Mouse (Mus musculus): ENCODE data around the gene Gsto1. TPM values are rescaled to one million over a fixed set of nuclear protein-coding genes. Genes with fewer than 3 reads are reported as not detected.
"Not testable (repeated sequence)": the region's sequence is repeated elsewhere in the genome, so short reads cannot be mapped to it uniquely, and the experiment has no call there.

Gene Gsto1
- polyA plus RNA-seq, 1 experiment from 2014 or later, result 161 TPM

DNA sequence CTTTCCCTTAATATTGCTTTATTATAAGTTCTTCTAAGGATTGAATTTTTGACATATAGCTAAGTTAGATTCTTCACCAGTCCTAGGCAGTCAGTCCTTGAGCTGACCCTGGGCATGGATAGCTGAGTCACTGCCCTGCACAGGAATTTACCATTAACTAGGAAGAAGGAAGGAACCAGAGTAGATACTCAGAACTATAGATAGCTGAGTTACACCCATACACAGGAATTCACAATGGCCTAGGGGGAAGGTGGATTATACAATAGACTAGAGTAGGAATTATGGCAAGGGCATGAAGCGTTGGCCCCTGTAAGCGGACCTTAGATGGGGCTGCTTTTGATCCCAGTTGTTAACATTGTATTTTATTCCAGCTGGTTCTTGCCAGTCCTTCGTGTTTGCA lies 2.6 kb upstream of the Gsto1 start:
- not testable (repeated sequence) for H3K27me3 ChIP-seq (ENCODE audit: control insufficient read depth, insufficient read depth, low read length); H3K4me1 ChIP-seq (ENCODE audit: control insufficient read depth, insufficient read depth, low read length); H3K27ac ChIP-seq (ENCODE audit: low read depth, low read length); H3K9ac ChIP-seq (replicated peaks; ENCODE audit: low read depth, low read length); H3K9me3 ChIP-seq (ENCODE audit: control insufficient read depth, low read length); H3K4me2 ChIP-seq (ENCODE audit: low read depth, low read length); H3K36me3 ChIP-seq (ENCODE audit: control insufficient read depth, insufficient read depth, low read length); ATAC-seq (ENCODE audit: low read depth); H3K4me3 ChIP-seq (ENCODE audit: low read depth, low read length)
- WGBS, result 81% methylated on average over 3 of the region's 3 CpGs

DNA sequence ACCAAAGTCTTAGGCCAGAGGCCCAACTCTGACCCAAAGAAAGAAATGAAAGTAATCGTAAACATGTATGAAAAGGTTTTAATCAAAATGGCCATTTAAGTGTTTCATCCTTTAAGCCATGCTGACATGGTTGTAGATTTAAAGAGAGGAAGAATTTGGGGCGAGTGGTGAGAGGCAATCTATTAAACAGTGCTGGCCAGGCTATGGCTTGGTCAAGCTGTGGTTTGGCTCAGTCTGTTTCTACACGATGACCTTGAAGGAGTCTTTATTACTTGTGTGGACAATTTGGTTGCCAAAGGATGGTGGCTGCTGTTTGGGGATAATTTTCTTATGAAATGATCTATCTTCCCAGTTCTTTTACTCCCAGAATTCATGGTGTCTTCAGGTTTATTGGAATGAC lies 1.7 kb upstream of the Gsto1 start:
- 87% methylated on average over 3 of the region's 3 CpGs for WGBS
- Histone ChIP-seq H3K27ac (ENCODE audit: low read depth, low read length) (no peak overlapping the region), H3K9me3 (ENCODE audit: control insufficient read depth, low read length) (no peaks in the 10 kb centered on the region), H3K4me2 (ENCODE audit: low read depth, low read length) (no peak overlapping the region), H3K36me3 (ENCODE audit: control insufficient read depth, insufficient read depth, low read length) (no peaks in the 10 kb centered on the region), H3K27me3 (ENCODE audit: control insufficient read depth, insufficient read depth, low read length) (no peaks in the 10 kb centered on the region), H3K9ac (replicated peaks; ENCODE audit: low read depth, low read length) (no peak overlapping the region), H3K4me1 (ENCODE audit: control insufficient read depth, insufficient read depth, low read length) (no peaks in the 10 kb centered on the region), H3K4me3 (ENCODE audit: low read depth, low read length) (no peak overlapping the region)
- ATAC-seq (ENCODE audit: low read depth), result no peak

DNA sequence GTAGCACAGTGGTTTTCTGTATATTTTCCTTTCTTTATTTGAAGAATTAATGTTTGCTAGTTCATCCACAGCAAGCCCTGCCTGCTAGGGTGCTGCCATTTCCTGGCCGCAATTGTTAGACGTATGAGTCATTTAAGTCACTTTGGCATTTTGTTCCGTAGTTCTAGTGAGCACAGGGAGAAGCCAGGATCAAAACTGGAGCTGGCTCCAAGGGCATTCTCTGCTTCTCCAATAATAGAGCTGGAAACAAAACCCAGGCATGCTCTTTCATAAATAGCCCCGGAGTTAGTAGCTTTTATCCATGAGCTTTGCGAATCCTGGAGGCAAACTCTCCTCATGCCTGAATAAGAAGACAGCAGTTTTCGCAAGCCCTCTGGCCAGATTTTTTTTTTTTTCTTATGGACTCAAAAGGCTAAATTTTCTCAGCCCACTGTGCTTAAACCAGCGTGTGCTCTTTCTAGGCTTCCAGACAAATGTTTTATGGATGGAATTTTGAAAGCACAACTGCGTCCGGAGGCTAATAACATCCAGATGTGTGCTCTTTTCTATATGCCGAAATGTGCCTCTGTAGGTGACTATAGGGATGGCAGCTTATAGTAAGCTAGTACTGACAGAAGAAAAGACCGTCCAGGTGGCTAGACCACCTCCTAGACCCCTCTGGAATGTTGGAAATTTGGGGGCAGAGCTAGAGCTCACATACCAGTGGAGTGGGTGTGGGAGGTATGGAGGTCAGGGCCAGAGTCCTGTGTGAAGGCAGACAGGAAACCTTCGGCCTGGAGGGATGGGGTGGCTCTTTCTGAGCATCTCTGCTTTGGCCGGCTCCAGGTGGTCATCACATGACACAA lies 597 bp upstream of the Gsto1 start:
- Histone ChIP-seq H3K4me3 (ENCODE audit: low read depth, low read length) (peak overlapping the region; percentile 62), H3K36me3 (ENCODE audit: control insufficient read depth, insufficient read depth, low read length) (no peaks in the 10 kb centered on the region), H3K9me3 (ENCODE audit: control insufficient read depth, low read length) (no peaks in the 10 kb centered on the region), H3K27me3 (ENCODE audit: control insufficient read depth, insufficient read depth, low read length) (no peaks in the 10 kb centered on the region), H3K4me1 (ENCODE audit: control insufficient read depth, insufficient read depth, low read length) (no peaks in the 10 kb centered on the region), H3K9ac (replicated peaks; ENCODE audit: low read depth, low read length) (peak overlapping the region; percentile 75), H3K4me2 (ENCODE audit: low read depth, low read length) (peak overlapping the region; percentile 63), H3K27ac (ENCODE audit: low read depth, low read length) (peak overlapping the region; percentile 40)
- 25% methylated on average over 13 of the region's 13 CpGs for WGBS
- ATAC-seq (ENCODE audit: low read depth), result peak; percentile 75

DNA sequence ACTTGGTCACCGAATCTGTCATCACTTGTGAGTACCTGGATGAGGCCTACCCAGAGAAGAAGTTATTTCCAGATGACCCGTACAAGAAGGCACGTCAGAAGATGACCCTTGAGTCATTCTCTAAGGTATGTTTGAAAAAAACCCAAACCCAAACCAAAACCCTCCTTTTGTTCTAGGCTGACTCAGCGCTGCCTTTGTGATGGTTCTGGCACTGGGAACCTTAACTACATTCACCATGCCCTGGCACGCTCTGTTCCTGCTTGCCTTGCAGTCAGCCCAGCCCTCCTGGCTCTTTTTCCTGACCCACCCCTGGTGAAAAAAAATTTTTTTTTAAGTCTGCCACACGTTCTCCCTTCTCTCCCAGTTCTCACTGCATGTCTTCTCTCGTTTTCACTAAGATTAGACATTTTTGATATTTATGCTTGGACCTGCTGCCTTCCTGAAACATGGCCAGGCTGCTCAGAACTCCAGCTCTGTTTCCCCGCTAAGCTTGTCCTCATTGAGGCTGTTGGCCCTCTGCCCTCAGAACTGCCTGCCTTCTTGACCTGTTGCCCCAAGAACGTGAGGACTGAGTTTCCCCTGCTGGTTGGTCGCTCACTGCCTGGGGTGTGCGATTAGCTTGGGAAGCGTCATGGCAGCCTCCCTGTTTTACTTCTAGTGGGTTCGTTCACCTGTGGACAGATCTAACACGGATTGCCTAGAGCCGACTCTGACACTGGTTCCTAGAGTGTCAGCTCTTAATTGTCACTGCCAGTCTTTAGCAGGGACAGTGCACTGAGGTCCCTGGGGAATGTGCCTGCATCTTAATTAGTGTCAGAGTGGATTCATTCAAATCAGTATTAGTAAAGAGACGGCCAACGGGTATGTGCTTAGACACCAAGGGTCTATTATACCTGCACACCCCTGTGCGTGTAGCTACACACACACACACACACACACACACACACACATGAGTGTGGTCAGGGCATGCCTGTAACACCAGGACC lies 3.5 kb downstream of the Gsto1 start:
- Histone ChIP-seq H3K9me3 (ENCODE audit: control insufficient read depth, low read length) (no peaks in the 10 kb centered on the region), H3K27me3 (ENCODE audit: control insufficient read depth, insufficient read depth, low read length) (no peaks in the 10 kb centered on the region), H3K36me3 (ENCODE audit: control insufficient read depth, insufficient read depth, low read length) (no peaks in the 10 kb centered on the region), H3K9ac (replicated peaks; ENCODE audit: low read depth, low read length) (no peak overlapping the region), H3K4me1 (ENCODE audit: control insufficient read depth, insufficient read depth, low read length) (no peaks in the 10 kb centered on the region), H3K4me3 (ENCODE audit: low read depth, low read length) (no peak overlapping the region), H3K27ac (ENCODE audit: low read depth, low read length) (no peak overlapping the region), H3K4me2 (ENCODE audit: low read depth, low read length) (no peak overlapping the region)
- 83% methylated on average over 18 of the region's 18 CpGs for whole genome bisulfite sequencing
- no peak for ATAC-seq (ENCODE audit: low read depth)

DNA sequence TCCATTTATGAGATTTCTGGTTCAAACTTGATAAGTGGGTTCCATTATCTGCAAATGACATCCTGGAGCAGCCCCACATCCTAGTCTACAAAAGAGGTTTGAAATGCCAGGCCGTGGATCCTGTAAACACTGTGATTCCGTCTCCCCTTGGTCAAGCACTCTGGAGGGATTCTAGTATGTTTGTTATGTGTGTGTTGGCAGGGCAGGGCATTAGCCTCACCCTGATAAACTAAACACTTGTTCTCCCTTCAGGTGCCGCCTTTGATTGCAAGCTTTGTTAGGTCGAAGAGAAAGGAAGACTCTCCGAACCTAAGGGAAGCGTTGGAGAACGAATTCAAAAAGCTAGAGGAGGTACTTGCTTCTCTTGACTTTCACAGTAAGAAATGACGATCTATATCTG lies 4.4 kb downstream of the Gsto1 start:
- no peaks in the 10 kb centered on the region for H3K36me3 ChIP-seq (ENCODE audit: control insufficient read depth, insufficient read depth, low read length)
- no peaks in the 10 kb centered on the region for H3K4me1 ChIP-seq (ENCODE audit: control insufficient read depth, insufficient read depth, low read length)
- no peak overlapping the region for H3K4me2 ChIP-seq (ENCODE audit: low read depth, low read length)
- ATAC-seq (ENCODE audit: low read depth), result no peak
- no peaks in the 10 kb centered on the region for H3K9me3 ChIP-seq (ENCODE audit: control insufficient read depth, low read length)
- no peak overlapping the region for H3K9ac ChIP-seq (replicated peaks; ENCODE audit: low read depth, low read length)
- H3K4me3 ChIP-seq (ENCODE audit: low read depth, low read length), result no peak overlapping the region
- no peaks in the 10 kb centered on the region for H3K27me3 ChIP-seq (ENCODE audit: control insufficient read depth, insufficient read depth, low read length)
- WGBS, result 92% methylated on average over 8 of the region's 8 CpGs
- no peak overlapping the region for H3K27ac ChIP-seq (ENCODE audit: low read depth, low read length)

DNA sequence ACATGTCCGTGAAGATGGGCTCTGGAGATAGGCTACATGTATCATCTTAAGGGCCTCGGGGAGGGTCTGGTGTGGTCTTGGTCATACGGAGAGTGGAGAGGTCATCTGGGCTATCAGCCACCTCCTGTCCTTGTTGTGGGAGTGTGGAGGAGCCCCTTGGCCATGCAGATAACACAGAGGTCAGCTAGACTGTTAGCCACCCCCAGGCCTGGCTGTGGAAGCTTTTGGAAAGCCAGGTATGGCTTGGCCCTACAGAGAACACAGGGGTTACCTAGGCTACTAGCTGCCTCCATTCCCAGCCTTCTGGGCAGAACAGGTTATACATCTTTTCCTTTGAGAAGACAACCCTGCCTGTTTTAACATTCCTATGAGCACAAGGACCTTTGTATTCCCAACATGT lies 7.8 kb downstream of the Gsto1 start:
- ATAC-seq (ENCODE audit: low read depth), result no peak
- no peak overlapping the region for H3K4me3 ChIP-seq (ENCODE audit: low read depth, low read length)
- no peaks in the 10 kb centered on the region for H3K36me3 ChIP-seq (ENCODE audit: control insufficient read depth, insufficient read depth, low read length)
- H3K4me1 ChIP-seq (ENCODE audit: control insufficient read depth, insufficient read depth, low read length), result 0 out of 2 replicates have a peak, but pooled peaks cover 3% of the 10 kb centered on the region
- no peaks in the 10 kb centered on the region for H3K27me3 ChIP-seq (ENCODE audit: control insufficient read depth, insufficient read depth, low read length)
- no peak overlapping the region for H3K27ac ChIP-seq (ENCODE audit: low read depth, low read length)
- H3K4me2 ChIP-seq (ENCODE audit: low read depth, low read length), result no peak overlapping the region
- WGBS, result 90% methylated on average over 3 of the region's 3 CpGs
- H3K9ac ChIP-seq (replicated peaks; ENCODE audit: low read depth, low read length), result no peak overlapping the region
- H3K9me3 ChIP-seq (ENCODE audit: control insufficient read depth, low read length), result no peaks in the 10 kb centered on the region

DNA sequence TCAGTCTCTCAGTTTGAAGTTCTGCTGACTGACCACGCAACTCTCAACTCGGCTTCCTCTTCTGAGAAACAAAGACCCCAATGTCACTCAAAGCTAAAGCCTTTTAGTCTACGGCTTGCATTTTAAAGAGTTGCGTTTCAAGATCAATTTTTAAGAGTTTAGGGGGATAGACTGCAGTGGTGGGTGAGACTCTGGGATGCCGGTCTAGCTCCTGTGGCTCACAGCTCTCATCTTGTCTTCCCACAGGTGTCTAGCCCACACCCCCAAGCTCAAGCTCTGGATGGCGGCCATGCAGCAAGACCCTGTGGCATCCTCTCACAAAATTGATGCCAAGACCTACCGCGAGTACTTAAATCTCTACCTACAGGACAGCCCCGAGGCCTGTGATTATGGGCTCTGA lies 9.3 kb downstream of the Gsto1 start:
- H3K27me3 ChIP-seq (ENCODE audit: control insufficient read depth, insufficient read depth, low read length), result no peaks in the 10 kb centered on the region
- H3K9ac ChIP-seq (replicated peaks; ENCODE audit: low read depth, low read length), result no peak overlapping the region
- H3K4me2 ChIP-seq (ENCODE audit: low read depth, low read length), result no peak overlapping the region
- no peaks in the 10 kb centered on the region for H3K9me3 ChIP-seq (ENCODE audit: control insufficient read depth, low read length)
- H3K4me3 ChIP-seq (ENCODE audit: low read depth, low read length), result no peak overlapping the region
- WGBS, result 99% methylated on average over 9 of the region's 9 CpGs
- 0 out of 2 replicates have a peak, but pooled peaks cover 3% of the 10 kb centered on the region for H3K4me1 ChIP-seq (ENCODE audit: control insufficient read depth, insufficient read depth, low read length)
- H3K27ac ChIP-seq (ENCODE audit: low read depth, low read length), result no peak overlapping the region
- no peaks in the 10 kb centered on the region for H3K36me3 ChIP-seq (ENCODE audit: control insufficient read depth, insufficient read depth, low read length)
- ATAC-seq (ENCODE audit: low read depth), result no peak

DNA sequence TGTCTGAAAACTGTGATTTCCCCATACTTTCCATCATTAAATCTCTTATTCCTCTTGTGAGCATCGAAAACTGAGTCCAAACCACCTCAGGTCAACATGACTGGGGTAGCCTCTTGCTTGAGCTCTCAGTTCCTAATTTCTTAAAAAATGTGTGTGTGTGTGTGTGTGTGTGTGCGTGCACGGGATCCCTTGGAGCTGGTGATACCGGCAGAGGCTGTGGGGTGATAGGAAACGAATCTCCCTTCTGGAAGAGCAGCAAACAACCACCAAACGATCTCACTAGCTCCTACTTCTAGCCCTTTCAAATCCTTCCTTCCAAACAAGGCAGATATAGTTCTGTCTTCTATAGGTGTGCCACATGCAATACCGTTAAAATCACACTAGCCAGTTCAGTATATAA lies 10.0 kb downstream of the Gsto1 start:
- no peak overlapping the region for H3K27ac ChIP-seq (ENCODE audit: low read depth, low read length)
- peak overlapping the region; percentile 64 for H3K4me2 ChIP-seq (ENCODE audit: low read depth, low read length)
- H3K4me3 ChIP-seq (ENCODE audit: low read depth, low read length), result peak overlapping the region; percentile 68
- no peaks in the 10 kb centered on the region for H3K27me3 ChIP-seq (ENCODE audit: control insufficient read depth, insufficient read depth, low read length)
- 0 out of 2 replicates have a peak, but pooled peaks cover 3% of the 10 kb centered on the region for H3K4me1 ChIP-seq (ENCODE audit: control insufficient read depth, insufficient read depth, low read length)
- ATAC-seq (ENCODE audit: low read depth), result no peak
- no peaks in the 10 kb centered on the region for H3K9me3 ChIP-seq (ENCODE audit: control insufficient read depth, low read length)
- peak overlapping the region; percentile 86; the same call in 1 of the 2 replicates for H3K9ac ChIP-seq (replicated peaks; ENCODE audit: low read depth, low read length)
- H3K36me3 ChIP-seq (ENCODE audit: control insufficient read depth, insufficient read depth, low read length), result no peaks in the 10 kb centered on the region
- 85% methylated on average over 7 of the region's 7 CpGs for WGBS

Measured in neural tube, embryonic 14.5 days (tissue).